Mouse (Mus musculus): ENCODE data around the gene Shank2. TPM values are rescaled to one million over a fixed set of nuclear protein-coding genes. Genes with fewer than 3 reads are reported as not detected.

Shank2 gene
- polyA plus RNA-seq, 1 experiment from 2014 or later = 3.3 TPM

GRCm38 (mm10) chr7:143999073-143999472 is 2.7 kb upstream of the Shank2 start:
- ATAC-seq (ENCODE audit: low FRiP score, low read depth) = no peak
- no peak overlapping the region for H3K9ac ChIP-seq
- H3K9me3 ChIP-seq = peaks cover 5% of the 10 kb centered on the region; the same call in 1 of the 2 replicates
- no peak overlapping the region for H3K4me2 ChIP-seq (replicated peaks)
- H3K4me3 ChIP-seq = no peak overlapping the region
- H3K27me3 ChIP-seq (replicated peaks) = no peaks in the 10 kb centered on the region
- H3K36me3 ChIP-seq = no peaks in the 10 kb centered on the region
- H3K4me1 ChIP-seq = no peaks in the 10 kb centered on the region
- H3K27ac ChIP-seq = no peak overlapping the region
- WGBS = 92% methylated on average over 3 of the region's 3 CpGs

- no peaks in the 10 kb centered on the region for H3K36me3 ChIP-seq
- ATAC-seq (ENCODE audit: low FRiP score, low read depth) = no peak
- no peak overlapping the region for H3K27ac ChIP-seq
- no peaks in the 10 kb centered on the region for H3K9me3 ChIP-seq
- H3K4me3 ChIP-seq = no peak overlapping the region
- no peak overlapping the region for H3K9ac ChIP-seq
- H3K4me1 ChIP-seq = no peaks in the 10 kb centered on the region
- WGBS = 91% methylated on average over 3 of the region's 3 CpGs
- no peak overlapping the region for H3K4me2 ChIP-seq (replicated peaks)
- no peaks in the 10 kb centered on the region for H3K27me3 ChIP-seq (replicated peaks)
Observed at GRCm38 (mm10) chr7:144003471-144003870, 1.7 kb downstream of the Shank2 start.

GRCm38 (mm10) chr7:144008079-144008478 is 6.4 kb downstream of the Shank2 start:
- WGBS = 81% methylated on average over 4 of the region's 4 CpGs
- Histone ChIP-seq H3K4me2 (replicated peaks) (no peak overlapping the region), H3K4me1 (no peaks in the 10 kb centered on the region), H3K9ac (no peak overlapping the region), H3K27ac (no peak overlapping the region), H3K4me3 (no peak overlapping the region), H3K27me3 (replicated peaks) (no peaks in the 10 kb centered on the region), H3K36me3 (no peaks in the 10 kb centered on the region), H3K9me3 (no peaks in the 10 kb centered on the region)
- ATAC-seq (ENCODE audit: low FRiP score, low read depth) = no peak

GRCm38 (mm10) chr7:144008985-144009384 is 7.3 kb downstream of the Shank2 start:
- WGBS = 78% methylated on average over 4 of the region's 4 CpGs
- ATAC-seq (ENCODE audit: low FRiP score, low read depth) = no peak
- H3K27ac ChIP-seq = no peak overlapping the region
- no peaks in the 10 kb centered on the region for H3K36me3 ChIP-seq
- H3K4me3 ChIP-seq = no peak overlapping the region
- H3K4me1 ChIP-seq = no peaks in the 10 kb centered on the region
- H3K27me3 ChIP-seq (replicated peaks) = no peaks in the 10 kb centered on the region
- H3K4me2 ChIP-seq (replicated peaks) = no peak overlapping the region
- H3K9me3 ChIP-seq = no peaks in the 10 kb centered on the region
- H3K9ac ChIP-seq = no peak overlapping the region

- Histone ChIP-seq H3K27me3 (replicated peaks) (no peaks in the 10 kb centered on the region), H3K4me3 (no peak overlapping the region), H3K27ac (no peak overlapping the region), H3K9me3 (no peaks in the 10 kb centered on the region), H3K36me3 (no peaks in the 10 kb centered on the region), H3K9ac (no peak overlapping the region), H3K4me1 (no peaks in the 10 kb centered on the region), H3K4me2 (replicated peaks) (no peak overlapping the region)
- WGBS = 68% methylated on average over 2 of the region's 2 CpGs
- no peak for ATAC-seq (ENCODE audit: low FRiP score, low read depth)
Observed at GRCm38 (mm10) chr7:144014485-144014884, 12.8 kb downstream of the Shank2 start.

GRCm38 (mm10) chr7:144021801-144022200 is 20.1 kb downstream of the Shank2 start:
- Histone ChIP-seq H3K4me1 (no peaks in the 10 kb centered on the region), H3K4me3 (no peak overlapping the region), H3K36me3 (no peaks in the 10 kb centered on the region), H3K27me3 (replicated peaks) (no peaks in the 10 kb centered on the region), H3K9me3 (0 out of 2 replicates have a peak, but pooled peaks cover 4% of the 10 kb centered on the region), H3K9ac (no peak overlapping the region), H3K27ac (no peak overlapping the region), H3K4me2 (replicated peaks) (no peak overlapping the region)
- ATAC-seq (ENCODE audit: low FRiP score, low read depth) = no peak
- 93% methylated on average over 3 of the region's 3 CpGs for WGBS

GRCm38 (mm10) chr7:144022682-144023081 is 21.0 kb downstream of the Shank2 start:
- Histone ChIP-seq H3K36me3 (no peaks in the 10 kb centered on the region), H3K9ac (no peak overlapping the region), H3K27me3 (replicated peaks) (no peaks in the 10 kb centered on the region), H3K9me3 (0 out of 2 replicates have a peak, but pooled peaks cover 4% of the 10 kb centered on the region), H3K4me2 (replicated peaks) (no peak overlapping the region), H3K4me3 (no peak overlapping the region), H3K27ac (no peak overlapping the region), H3K4me1 (no peaks in the 10 kb centered on the region)
- no peak for ATAC-seq (ENCODE audit: low FRiP score, low read depth)
- 35% methylated on average over 5 of the region's 5 CpGs for WGBS

GRCm38 (mm10) chr7:144023561-144023960 is 21.8 kb downstream of the Shank2 start:
- no peaks in the 10 kb centered on the region for H3K27me3 ChIP-seq (replicated peaks)
- H3K4me2 ChIP-seq (replicated peaks) = no peak overlapping the region
- H3K9me3 ChIP-seq = 0 out of 2 replicates have a peak, but pooled peaks cover 4% of the 10 kb centered on the region
- WGBS = 62% methylated on average over 4 of the region's 4 CpGs
- no peak for ATAC-seq (ENCODE audit: low FRiP score, low read depth)
- H3K27ac ChIP-seq = no peak overlapping the region
- no peak overlapping the region for H3K4me3 ChIP-seq
- no peak overlapping the region for H3K9ac ChIP-seq
- no peaks in the 10 kb centered on the region for H3K4me1 ChIP-seq
- no peaks in the 10 kb centered on the region for H3K36me3 ChIP-seq

- 88% methylated on average over 12 of the region's 12 CpGs for WGBS
- Histone ChIP-seq H3K9me3 (0 out of 2 replicates have a peak, but pooled peaks cover 4% of the 10 kb centered on the region), H3K4me1 (no peaks in the 10 kb centered on the region), H3K27ac (no peak overlapping the region), H3K4me3 (no peak overlapping the region), H3K4me2 (replicated peaks) (no peak overlapping the region), H3K36me3 (no peaks in the 10 kb centered on the region), H3K27me3 (replicated peaks) (no peaks in the 10 kb centered on the region), H3K9ac (no peak overlapping the region)
- no peak for ATAC-seq (ENCODE audit: low FRiP score, low read depth)
Observed at GRCm38 (mm10) chr7:144026024-144026752, 24.5 kb downstream of the Shank2 start.

- Histone ChIP-seq H3K9ac (no peak overlapping the region), H3K36me3 (no peaks in the 10 kb centered on the region), H3K9me3 (0 out of 2 replicates have a peak, but pooled peaks cover 4% of the 10 kb centered on the region), H3K4me3 (no peak overlapping the region), H3K27ac (no peak overlapping the region), H3K27me3 (replicated peaks) (no peaks in the 10 kb centered on the region), H3K4me2 (replicated peaks) (no peak overlapping the region), H3K4me1 (no peaks in the 10 kb centered on the region)
- ATAC-seq (ENCODE audit: low FRiP score, low read depth) = no peak
- 72% methylated on average over 5 of the region's 5 CpGs for WGBS
Observed at GRCm38 (mm10) chr7:144029246-144029645, 27.5 kb downstream of the Shank2 start.

GRCm38 (mm10) chr7:144030796-144031195 is 29.1 kb downstream of the Shank2 start:
- Histone ChIP-seq H3K27me3 (replicated peaks) (no peaks in the 10 kb centered on the region), H3K4me1 (no peaks in the 10 kb centered on the region), H3K9ac (no peak overlapping the region), H3K4me2 (replicated peaks) (no peak overlapping the region), H3K36me3 (no peaks in the 10 kb centered on the region), H3K9me3 (0 out of 2 replicates have a peak, but pooled peaks cover 4% of the 10 kb centered on the region), H3K4me3 (no peak overlapping the region), H3K27ac (no peak overlapping the region)
- no peak for ATAC-seq (ENCODE audit: low FRiP score, low read depth)
- WGBS = 73% methylated on average over 11 of the region's 11 CpGs

GRCm38 (mm10) chr7:144031611-144032010 is 29.9 kb downstream of the Shank2 start:
- no peaks in the 10 kb centered on the region for H3K27me3 ChIP-seq (replicated peaks)
- no peak overlapping the region for H3K9ac ChIP-seq
- H3K27ac ChIP-seq = no peak overlapping the region
- 85% methylated on average over 3 of the region's 3 CpGs for WGBS
- H3K4me3 ChIP-seq = no peak overlapping the region
- H3K9me3 ChIP-seq = no peaks in the 10 kb centered on the region
- H3K4me2 ChIP-seq (replicated peaks) = no peak overlapping the region
- no peaks in the 10 kb centered on the region for H3K4me1 ChIP-seq
- ATAC-seq (ENCODE audit: low FRiP score, low read depth) = no peak
- no peaks in the 10 kb centered on the region for H3K36me3 ChIP-seq

GRCm38 (mm10) chr7:144037541-144037940 is 35.8 kb downstream of the Shank2 start:
- no peak for ATAC-seq (ENCODE audit: low FRiP score, low read depth)

More at GRCm38 (mm10) chr7:144037541-144037940, 35.8 kb downstream of the Shank2 start:
- 95% methylated on average over 11 of the region's 11 CpGs for WGBS
- Histone ChIP-seq H3K9me3 (no peaks in the 10 kb centered on the region), H3K9ac (no peak overlapping the region), H3K4me3 (no peak overlapping the region), H3K4me2 (replicated peaks) (no peak overlapping the region), H3K4me1 (peaks cover 14% of the 10 kb centered on the region), H3K27me3 (replicated peaks) (no peaks in the 10 kb centered on the region), H3K36me3 (no peaks in the 10 kb centered on the region), H3K27ac (no peak overlapping the region)
